Mouse (Mus musculus): Measurements from ENCODE around the gene Gm45234.

Gm45234 gene

DNA sequence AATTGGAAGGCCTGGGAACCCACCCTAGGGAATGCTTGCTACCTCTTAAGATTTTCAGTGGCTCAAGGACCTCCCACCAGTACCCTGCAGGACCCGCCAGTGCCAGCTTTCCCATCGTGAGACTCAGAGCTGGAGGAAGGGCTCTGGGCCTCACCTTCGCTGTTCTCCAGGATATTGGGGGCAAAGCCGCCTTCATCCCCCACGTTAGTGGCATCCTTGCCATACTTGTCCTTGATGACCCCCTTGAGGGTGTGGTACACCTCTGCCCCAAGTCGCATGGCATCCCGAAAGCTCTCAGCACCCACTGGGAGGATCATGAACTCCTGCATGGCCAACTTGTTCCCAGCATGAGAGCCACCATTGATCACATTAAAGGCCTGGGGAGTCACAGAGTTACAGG is 10.1 kb upstream of the Gm45234 start:
- no peak for DNase-seq

- DNase-seq = peak; percentile 88 to 90
Observed at GRCm38 (mm10) chr6:124759259-124759658, 3.4 kb upstream of the Gm45234 start.

DNA sequence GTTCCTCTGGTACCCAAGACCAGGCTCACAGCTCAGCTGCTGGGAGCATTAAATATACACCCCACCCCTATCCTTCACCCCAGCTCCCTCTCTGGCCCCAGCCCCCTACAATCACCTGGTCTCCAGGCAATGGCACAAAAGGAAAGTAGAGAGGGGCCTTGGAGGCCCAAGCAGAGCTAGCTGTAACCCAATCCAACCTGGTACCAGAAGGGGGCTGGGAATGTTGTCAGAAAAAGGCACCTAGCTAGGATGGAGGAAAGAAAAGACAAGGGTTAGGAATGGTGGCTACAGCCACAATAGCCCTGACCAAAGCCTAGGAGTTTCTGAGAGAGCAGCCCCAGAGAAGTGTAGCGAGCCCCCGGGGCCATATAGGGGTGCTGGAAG is 3.0 kb upstream of the Gm45234 start:
- DNase-seq = no peak

- DNase-seq = peak; percentile 75 to 77
Observed at GRCm38 (mm10) chr6:124757909-124758848, 2.4 kb upstream of the Gm45234 start.

DNA sequence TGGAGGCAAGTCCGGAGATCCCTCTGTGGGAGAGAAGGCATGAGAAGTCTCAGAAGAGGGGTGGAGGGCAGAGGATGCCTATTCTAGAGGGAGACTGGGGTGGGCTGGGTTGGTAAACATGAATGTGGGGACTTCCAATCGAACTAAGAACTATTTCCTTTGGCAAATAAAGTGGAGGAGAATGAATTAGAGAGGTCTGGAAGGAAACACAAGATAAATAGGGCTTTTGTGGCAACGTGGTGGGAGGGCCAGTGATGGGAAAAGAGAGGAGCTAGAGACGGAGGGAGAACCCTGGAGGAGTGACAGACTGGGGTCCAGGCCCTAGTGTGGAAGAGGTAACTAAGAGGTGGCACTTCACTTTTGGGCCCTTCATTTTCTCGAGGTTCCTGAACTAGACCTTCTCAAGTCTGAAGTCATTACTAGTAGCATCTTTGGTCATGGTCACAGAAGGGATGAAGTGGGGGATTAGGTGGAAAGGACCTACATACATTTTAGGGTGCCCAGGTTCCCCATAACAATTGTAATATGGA is 1.6 kb upstream of the Gm45234 start:
- DNase-seq = no peak

DNA sequence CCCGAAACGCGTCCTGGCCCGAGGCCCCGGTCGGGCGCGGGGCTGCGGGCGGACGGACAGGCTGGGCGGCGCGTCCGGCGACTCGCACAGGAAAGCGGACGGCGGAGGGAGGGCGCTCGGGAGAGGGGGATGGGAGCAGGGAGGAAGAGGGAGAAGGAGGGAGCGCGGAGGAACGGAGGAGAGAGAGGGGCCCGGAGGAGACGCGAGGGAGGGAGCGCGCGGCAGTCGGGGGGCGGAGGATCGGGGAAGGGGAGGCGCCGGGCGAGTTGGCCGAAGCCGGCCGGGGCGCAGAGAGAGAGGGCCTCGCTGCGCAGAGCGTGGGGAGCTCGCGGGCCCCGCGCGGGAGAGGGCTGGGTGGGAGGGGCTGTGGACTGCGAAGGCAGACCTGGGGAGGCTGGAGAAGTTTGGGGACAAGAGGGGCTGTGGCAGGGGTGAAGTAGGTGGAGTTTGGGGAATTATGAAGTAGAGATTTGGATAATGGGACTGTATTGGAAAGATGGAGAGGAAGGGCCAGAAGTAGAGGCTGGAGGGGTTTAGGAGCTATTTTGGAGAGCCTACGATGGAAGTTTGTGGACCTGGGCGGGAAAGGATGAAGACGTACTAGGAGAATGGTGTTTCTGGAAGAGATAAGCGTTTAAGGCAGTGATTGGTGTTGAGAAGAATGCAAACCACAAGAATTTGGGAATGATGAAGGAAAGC is 980 bp upstream of the Gm45234 start:
- DNase-seq = peak; percentile 86 to 91

DNA sequence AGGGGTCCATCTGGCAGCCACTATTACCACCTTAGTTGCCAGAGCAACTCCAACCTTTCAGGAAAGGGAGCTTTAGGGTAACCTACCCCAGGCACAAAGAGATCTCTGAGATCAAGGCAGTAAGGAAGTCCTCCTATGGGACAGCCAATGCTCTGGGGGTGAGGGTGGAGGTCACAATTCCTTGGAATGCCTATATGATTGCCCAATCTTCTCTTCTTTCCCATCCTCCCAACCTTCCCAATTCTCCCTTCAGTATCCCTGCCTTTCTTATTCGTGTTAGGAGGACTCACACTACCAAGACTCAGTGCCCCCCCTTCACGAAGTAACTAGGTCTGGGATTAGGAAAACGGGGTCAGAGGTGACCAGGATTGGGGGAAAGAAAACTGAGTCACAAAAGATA is 515 bp downstream of the Gm45234 start:
- DNase-seq = no peak

GRCm38 (mm10) chr6:124753861-124754260 is 2.0 kb downstream of the Gm45234 start:
- no peak for DNase-seq

DNA sequence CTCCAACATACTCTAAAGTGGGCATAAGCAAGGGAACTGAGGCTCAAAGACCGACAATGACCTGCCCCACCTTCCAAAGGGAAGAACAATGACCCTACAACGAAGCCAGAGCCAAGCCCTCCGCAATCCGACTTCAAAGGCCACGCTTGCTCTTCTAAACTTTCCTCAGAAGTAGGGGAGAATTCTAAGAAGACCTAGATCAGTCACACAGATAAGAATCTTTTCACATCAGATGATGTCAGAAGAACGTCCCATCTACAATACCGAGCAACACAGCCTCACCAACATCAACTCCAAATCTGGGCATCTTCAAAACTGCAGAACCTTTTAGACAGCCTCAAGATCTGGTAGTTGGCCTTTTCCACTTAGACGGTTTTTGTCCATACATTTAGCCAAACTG is 5.4 kb downstream of the Gm45234 start:
- DNase-seq = no peak

GRCm38 (mm10) chr6:124746654-124747632 is 8.9 kb downstream of the Gm45234 start:
- peak in 1 of 2 experiments; percentile 39 for DNase-seq

- peak in 1 of 2 experiments; percentile 51 for DNase-seq
Observed at GRCm38 (mm10) chr6:124746296-124746605, 9.6 kb downstream of the Gm45234 start.

- peak; percentile 94 to 98 for DNase-seq
Observed at GRCm38 (mm10) chr6:124745490-124746295, 10.1 kb downstream of the Gm45234 start.

GRCm38 (mm10) chr6:124744755-124745321 is 11.0 kb downstream of the Gm45234 start:
- peak; percentile 65 to 72 for DNase-seq

- DNase-seq = peak; percentile 17 to 37
Observed at GRCm38 (mm10) chr6:124743647-124744046, 12.2 kb downstream of the Gm45234 start.

DNA sequence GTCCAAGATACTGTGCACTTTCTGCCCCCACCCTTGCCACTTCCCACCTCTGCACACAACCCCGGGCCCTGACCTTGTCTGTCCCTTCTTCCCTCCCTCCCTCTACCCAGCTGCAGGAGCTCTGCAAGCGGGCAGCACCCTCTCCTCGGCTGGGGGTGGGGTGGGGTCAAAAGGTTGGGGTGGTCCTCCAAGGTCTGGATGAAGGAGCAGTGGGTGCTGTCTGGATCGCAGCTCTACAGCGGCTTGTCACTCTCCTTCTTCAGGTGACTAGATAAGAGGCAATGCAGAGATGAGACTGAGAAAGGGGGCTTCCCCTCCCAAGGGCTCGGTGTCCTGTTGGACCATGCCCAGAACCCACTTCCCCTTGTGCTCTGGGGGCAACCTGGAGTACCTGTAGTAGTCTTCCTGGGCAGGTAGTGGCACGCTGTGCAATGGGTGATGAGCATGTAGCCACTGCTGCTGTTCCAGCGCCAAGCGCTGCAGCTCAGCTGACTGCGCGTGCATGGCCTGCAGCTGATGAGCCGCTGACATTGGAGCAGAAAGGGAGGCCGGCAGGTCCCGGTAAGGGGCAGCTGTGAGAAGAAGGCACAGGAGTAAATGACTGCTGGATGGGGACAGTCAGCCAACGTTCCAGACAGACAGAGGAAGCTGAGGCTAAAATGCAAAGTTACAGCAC is 12.8 kb downstream of the Gm45234 start:
- peak; percentile 31 to 36 for DNase-seq

- DNase-seq = peak in 1 of 2 experiments; percentile 24
Observed at GRCm38 (mm10) chr6:124741842-124742241, 14.0 kb downstream of the Gm45234 start.

GRCm38 (mm10) chr6:124740888-124741761 is 14.7 kb downstream of the Gm45234 start, which contains the start of gene Grcc10:
Gene Grcc10 (minus strand): TSS chr6:124741374.
- DNase-seq = peak; percentile 84 to 88

- DNase-seq = peak; percentile 50 to 74
Observed at GRCm38 (mm10) chr6:124740211-124740887, 15.5 kb downstream of the Gm45234 start.

- no peak for DNase-seq
Observed at GRCm38 (mm10) chr6:124739231-124739796, 16.5 kb downstream of the Gm45234 start.
